Mouse (Mus musculus) thymus, adult 2 months (tissue): ENCODE data around the gene Acap2.

Experiments used
- CTCF ChIP-seq: fragments of 200-500 bp; IDR thresholded peaks from 2 replicates; pipeline ENCODE4 v1.5.1; 2012; ENCODE audit warnings: mild to moderate bottlenecking, control low read depth, low read length, moderate library complexity, borderline replicate concordance; ENCODE audit not compliant: control insufficient read depth, poor library complexity, insufficient read depth; ENCODE audit errors: extremely low read depth
- POLR2A ChIP-seq: fragments of 200-500 bp; IDR thresholded peaks from 2 replicates; pipeline ENCODE4 v1.6.1; 2012; ENCODE audit warnings: mild to moderate bottlenecking, low read length, control low read depth, moderate library complexity; ENCODE audit not compliant: control insufficient read depth, poor library complexity, insufficient read depth; ENCODE audit errors: extremely low read depth

DNA sequence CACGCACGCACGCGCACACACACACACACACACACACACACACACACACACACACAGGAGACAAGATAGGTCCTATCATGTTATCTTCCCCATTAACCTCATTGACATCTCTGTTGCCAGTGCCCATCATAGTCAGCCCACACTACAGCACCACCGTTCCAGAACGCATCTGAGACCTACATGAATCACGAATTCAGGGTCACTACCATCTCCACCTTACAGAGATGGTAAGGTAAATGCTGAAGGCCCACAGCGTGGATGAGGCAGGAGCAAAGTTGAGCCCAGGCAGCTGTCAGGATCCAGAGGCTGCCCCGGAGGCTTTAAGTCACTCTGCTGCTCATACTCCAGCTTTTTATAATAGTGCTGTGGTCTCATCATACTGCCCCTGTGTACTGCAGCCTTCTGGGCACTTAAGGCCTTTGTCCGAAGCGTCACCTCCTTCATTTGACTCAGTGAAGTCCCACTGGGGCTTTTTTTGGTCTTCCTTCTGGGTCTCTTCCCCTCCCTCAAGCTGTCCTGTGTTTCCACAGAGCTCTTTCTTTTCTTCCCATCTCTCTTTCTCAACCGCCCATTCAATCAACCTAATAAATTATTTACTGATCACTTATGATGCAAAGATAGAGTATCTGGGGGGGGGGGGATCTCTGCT, 33.9 kb upstream of the Acap2 start:
- TF ChIP-seq CTCF (no peak), POLR2A (no peak)
